Mouse (Mus musculus) adrenal gland, adult 18-20 months (tissue): ENCODE measurements around the gene Tmem132b. TPM values are rescaled to one million over a fixed set of nuclear protein-coding genes. Genes with fewer than 3 reads are reported as not detected.

Source experiments
- DNase-seq, 2 experiments: peaks; one replicate each; pipeline ENCODE4 v3.0.0; 2021 to 2022; ENCODE audit warnings: low spot score in 2 of 2
- total RNA-seq, 2 experiments: library from RNA; stranded (reverse); gene quantifications; 1 replicate in 1 of 2; 2 replicates in 1 of 2; pipeline ENCODE4 v1.2.3; 2021

Gene Tmem132b
- total RNA-seq, 2 experiments from 2014 or later: 2.0 to 2.1 TPM

- DNase-seq: no peak
Observed at GRCm38 (mm10) chr5:125756987-125757530, 225.5 kb downstream of the Tmem132b start.

GRCm38 (mm10) chr5:125758506-125758905, 226.9 kb downstream of the Tmem132b start:
- no peak for DNase-seq

GRCm38 (mm10) chr5:125766941-125767340, 235.4 kb downstream of the Tmem132b start:
- DNase-seq: no peak

- no peak for DNase-seq
Observed at GRCm38 (mm10) chr5:125767950-125768349, 236.4 kb downstream of the Tmem132b start.

- no peak for DNase-seq
Observed at GRCm38 (mm10) chr5:125772238-125772637, 240.7 kb downstream of the Tmem132b start.

GRCm38 (mm10) chr5:125772756-125773155, 241.2 kb downstream of the Tmem132b start:
- no peak for DNase-seq

- no peak for DNase-seq
Observed at GRCm38 (mm10) chr5:125780332-125780731, 248.8 kb downstream of the Tmem132b start.

- DNase-seq: no peak
Observed at GRCm38 (mm10) chr5:125792643-125793042, 261.1 kb downstream of the Tmem132b start.

GRCm38 (mm10) chr5:125794318-125794717, 262.7 kb downstream of the Tmem132b start:
- DNase-seq: no peak

GRCm38 (mm10) chr5:125799622-125800021, 268.0 kb downstream of the Tmem132b start:
- no peak for DNase-seq

- DNase-seq: peak in 1 of 2 experiments; percentile 20
Observed at GRCm38 (mm10) chr5:125800025-125800424, 268.5 kb downstream of the Tmem132b start.

GRCm38 (mm10) chr5:125802801-125803200, 271.2 kb downstream of the Tmem132b start:
- no peak for DNase-seq

GRCm38 (mm10) chr5:125805327-125805726, 273.8 kb downstream of the Tmem132b start:
- no peak for DNase-seq

- no peak for DNase-seq
Observed at GRCm38 (mm10) chr5:125807861-125808260, 276.3 kb downstream of the Tmem132b start.

GRCm38 (mm10) chr5:125829342-125829741, 297.8 kb downstream of the Tmem132b start:
- no peak for DNase-seq

GRCm38 (mm10) chr5:125835890-125836289, 304.3 kb downstream of the Tmem132b start:
- no peak for DNase-seq

- no peak for DNase-seq
Observed at GRCm38 (mm10) chr5:125836761-125837160, 305.2 kb downstream of the Tmem132b start.

Other genes with a start within 250 kb of the Tmem132b start
- gene Scarb1, start 190.7 kb upstream of the Tmem132b start, total RNA-seq: 1,000 to 10,000 TPM; 2,973 to 3,724 TPM
- under 1 TPM; 0.42 to 0.50 TPM for gene Gm10382, start 142.5 kb upstream of the Tmem132b start, total RNA-seq
- 1,000 to 10,000 TPM; 1,721 to 2,004 TPM for gene Ubc, start 141.6 kb upstream of the Tmem132b start, total RNA-seq
- gene Dhx37, start 97.7 kb upstream of the Tmem132b start, total RNA-seq: 10 to 100 TPM; 16.7 to 19.3 TPM
- 10 to 100 TPM; 18.7 to 32.1 TPM for gene Bri3bp, start 90.2 kb upstream of the Tmem132b start, total RNA-seq
- 100 to 1,000 TPM in 1 of 2 experiments, 10 to 100 TPM in 1; 90.2 to 165 TPM for gene Aacs, start 56.0 kb upstream of the Tmem132b start, total RNA-seq